Mouse (Mus musculus) ES-Bruce4 (cell line): ENCODE measurements around the gene Schip1.

ENCODE experiments used
- CTCF ChIP-seq: IDR thresholded peaks from one replicate; pipeline ENCODE4 v1.8.1; 2011; ENCODE audit warnings: low read depth, low read length
- POLR2A ChIP-seq: IDR thresholded peaks from one replicate; pipeline ENCODE4 v1.8.1; 2011; ENCODE audit warnings: low read length; ENCODE audit not compliant: insufficient read depth

DNA sequence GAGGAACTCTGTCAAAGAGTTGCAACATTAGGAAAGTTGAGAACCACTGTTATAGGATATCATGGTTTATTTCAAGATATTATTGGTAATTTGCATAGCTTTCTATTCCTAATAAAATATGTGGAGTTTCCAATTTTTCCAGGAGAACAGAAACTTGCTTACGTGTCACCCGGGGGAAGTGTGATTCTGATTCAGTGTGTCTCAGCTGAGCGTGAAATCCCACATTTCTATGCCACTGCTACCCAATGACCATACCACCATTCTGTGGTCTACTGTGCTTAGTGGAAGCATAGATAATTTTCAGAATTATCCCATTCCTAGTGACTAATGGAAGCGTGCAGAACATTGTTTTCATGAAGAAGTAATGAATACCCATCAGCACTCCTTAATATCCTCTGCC, 532.3 kb downstream of the Schip1 start:
- TF ChIP-seq CTCF, result no peak
- no peak for TF ChIP-seq POLR2A
